Mouse (Mus musculus): ENCODE results near the gene Mpc1. TPM values are rescaled to one million over a fixed set of nuclear protein-coding genes. Genes with fewer than 3 reads are reported as not detected.
"Not testable (repeated sequence)": the region's sequence is repeated elsewhere in the genome, so short reads cannot be mapped to it uniquely, and the experiment has no call there.

Gene Mpc1
- polyA plus RNA-seq, 1 experiment: 42.3 TPM

DNA sequence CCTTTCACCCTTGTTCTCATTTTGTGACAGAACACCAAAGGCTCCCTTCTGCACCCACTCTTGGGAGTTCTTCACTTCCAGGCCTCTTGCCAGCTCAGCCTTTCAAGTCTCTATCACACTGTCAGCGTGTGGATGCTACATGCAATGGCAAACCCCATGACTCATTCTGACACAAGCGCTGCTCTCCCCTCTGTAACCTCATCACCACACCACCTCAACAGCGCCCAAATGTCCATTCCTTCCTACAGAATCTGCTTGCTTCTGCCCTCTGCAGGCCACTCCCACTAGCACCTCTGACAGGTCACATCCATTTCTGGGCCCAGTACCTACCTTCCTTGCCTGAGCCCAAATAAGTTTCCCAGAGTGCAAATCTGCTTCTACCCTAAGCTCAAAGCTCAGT, 23.1 kb downstream of the Mpc1 start:
- TF ChIP-seq POLR2A (IDR thresholded peaks at IDR 0.05; ENCODE audit: control insufficient read depth, low read depth, low read length) (no peak), CTCF (IDR thresholded peaks at IDR 0.05; ENCODE audit: control insufficient read depth, insufficient read depth, insufficient replicate concordance, low read depth, low read length) (no peak)
- Histone ChIP-seq H3K27me3 (ENCODE audit: control insufficient read depth, insufficient read depth, low read length) (no peaks in the 10 kb centered on the region), H3K4me3 (ENCODE audit: control insufficient read depth, low read depth, low read length) (no peak overlapping the region), H3K36me3 (ENCODE audit: control insufficient read depth, insufficient read depth, low read length) (no peaks in the 10 kb centered on the region), H3K4me1 (ENCODE audit: control insufficient read depth, insufficient read depth, low read length) (no peaks in the 10 kb centered on the region), H3K27ac (ENCODE audit: control insufficient read depth, insufficient read depth, low read depth, low read length) (no peak overlapping the region)

DNA sequence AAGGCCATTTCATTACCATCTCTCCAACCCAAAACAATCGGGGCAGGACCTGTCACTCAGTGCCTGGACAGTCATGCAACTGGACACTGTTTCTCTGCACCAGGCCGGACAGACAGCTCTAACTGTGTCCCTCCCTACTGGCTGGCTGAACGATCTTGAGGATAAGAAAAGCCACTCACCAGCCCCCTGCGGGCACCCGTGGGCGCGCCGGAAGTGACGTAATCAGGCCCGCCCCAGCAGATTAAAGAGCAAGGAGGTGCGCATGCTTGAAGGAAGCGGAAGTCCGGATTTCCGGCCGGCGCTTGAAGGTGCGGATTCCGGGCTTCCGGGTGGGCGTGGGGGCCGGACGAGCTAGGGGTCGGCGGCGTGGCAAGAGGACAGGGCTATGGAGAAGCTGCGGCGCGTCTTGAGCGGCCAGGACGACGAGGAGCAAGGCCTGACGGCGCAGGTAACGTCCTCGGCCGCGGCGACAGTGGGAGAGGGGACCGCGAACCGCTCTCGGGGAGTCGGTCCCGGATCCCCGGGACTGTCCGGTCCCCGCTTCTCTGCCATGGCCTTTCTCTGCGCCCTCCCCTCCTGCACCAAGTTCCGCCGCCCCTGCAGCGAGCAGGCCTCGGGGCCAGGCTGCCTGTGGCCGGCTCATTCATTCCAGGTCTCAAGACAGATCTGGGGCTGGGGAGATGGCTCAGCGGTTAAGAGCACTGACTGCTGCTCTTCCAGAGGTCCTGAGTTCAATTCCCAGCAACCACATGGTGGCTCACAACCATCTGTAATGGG, 28.3 kb downstream of the Mpc1 start, which contains the start of gene Sft2d1:
TSS of gene Sft2d1 (plus strand) at position 265 of the 777 bp plus-strand sequence.
- TF ChIP-seq POLR2A (IDR thresholded peaks at IDR 0.05; ENCODE audit: control insufficient read depth, low read depth, low read length): peak; percentile 63
- TF ChIP-seq CTCF (IDR thresholded peaks at IDR 0.05; ENCODE audit: control insufficient read depth, insufficient read depth, insufficient replicate concordance, low read depth, low read length): no peak
- Histone ChIP-seq H3K36me3 (ENCODE audit: control insufficient read depth, insufficient read depth, low read length) (no peaks in the 10 kb centered on the region), H3K27me3 (ENCODE audit: control insufficient read depth, insufficient read depth, low read length) (no peaks in the 10 kb centered on the region), H3K27ac (ENCODE audit: control insufficient read depth, insufficient read depth, low read depth, low read length) (peak within 1 kb of the TSS; percentile 15), H3K4me3 (ENCODE audit: control insufficient read depth, low read depth, low read length) (peak within 1 kb of the TSS; percentile 89), H3K4me1 (ENCODE audit: control insufficient read depth, insufficient read depth, low read length) (no peaks in the 10 kb centered on the region; the same call in 1 of the 2 replicates)

DNA sequence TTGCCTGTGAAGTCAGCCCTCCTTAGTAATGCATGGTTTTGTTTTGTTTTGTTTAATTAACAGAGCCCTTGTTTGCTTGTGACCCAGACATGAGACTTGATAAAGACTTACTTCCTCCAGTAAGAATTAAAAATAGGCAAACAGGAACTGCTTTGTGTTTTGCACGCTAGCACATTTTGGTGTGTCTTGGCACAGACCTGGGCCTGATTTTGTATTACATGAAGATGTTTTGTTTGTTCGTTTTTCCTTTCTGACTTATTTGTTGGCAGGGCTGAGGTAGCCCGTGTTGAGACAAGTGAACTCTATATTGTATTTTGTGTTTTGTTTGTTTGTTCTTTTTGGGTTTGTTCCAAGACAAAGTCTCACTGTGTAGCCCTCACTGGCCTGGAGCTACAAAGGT, 29.0 kb downstream of the Mpc1 start:
- no peaks in the 10 kb centered on the region for H3K27me3 ChIP-seq (ENCODE audit: control insufficient read depth, insufficient read depth, low read length)
- no peak overlapping the region for H3K27ac ChIP-seq (ENCODE audit: control insufficient read depth, insufficient read depth, low read depth, low read length)
- H3K4me1 ChIP-seq (ENCODE audit: control insufficient read depth, insufficient read depth, low read length): no peaks in the 10 kb centered on the region; the same call in 1 of the 2 replicates
- H3K36me3 ChIP-seq (ENCODE audit: control insufficient read depth, insufficient read depth, low read length): no peaks in the 10 kb centered on the region
- TF ChIP-seq POLR2A (IDR thresholded peaks at IDR 0.05; ENCODE audit: control insufficient read depth, low read depth, low read length) (no peak), CTCF (IDR thresholded peaks at IDR 0.05; ENCODE audit: control insufficient read depth, insufficient read depth, insufficient replicate concordance, low read depth, low read length) (no peak)
- H3K4me3 ChIP-seq (ENCODE audit: control insufficient read depth, low read depth, low read length): peak overlapping the region; percentile 25

DNA sequence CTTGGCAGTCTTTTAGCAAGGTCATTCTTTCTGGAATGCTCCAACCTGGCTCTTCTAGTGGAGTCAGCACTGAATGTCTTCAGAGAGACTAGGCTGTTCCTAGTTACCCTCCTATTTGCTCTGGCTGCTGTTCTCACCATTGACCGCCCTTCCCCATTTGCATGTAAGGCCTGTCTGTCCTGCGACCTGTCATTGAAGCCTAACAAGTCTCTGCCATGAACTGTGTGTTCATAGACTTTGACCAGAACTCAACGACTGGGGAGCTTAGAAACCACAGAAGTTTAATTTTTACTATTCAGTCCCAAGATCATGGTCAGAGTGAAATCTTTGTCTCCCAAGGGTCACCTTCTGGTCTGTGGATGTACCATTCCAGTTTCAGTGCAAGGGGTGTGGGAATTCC, 31.3 kb downstream of the Mpc1 start:
- H3K4me1 ChIP-seq (ENCODE audit: control insufficient read depth, insufficient read depth, low read length): no peaks in the 10 kb centered on the region; the same call in 1 of the 2 replicates
- no peak overlapping the region for H3K4me3 ChIP-seq (ENCODE audit: control insufficient read depth, low read depth, low read length)
- no peaks in the 10 kb centered on the region for H3K27me3 ChIP-seq (ENCODE audit: control insufficient read depth, insufficient read depth, low read length)
- no peak for TF ChIP-seq CTCF (IDR thresholded peaks at IDR 0.05; ENCODE audit: control insufficient read depth, insufficient read depth, insufficient replicate concordance, low read depth, low read length)
- no peak for TF ChIP-seq POLR2A (IDR thresholded peaks at IDR 0.05; ENCODE audit: control insufficient read depth, low read depth, low read length)
- no peaks in the 10 kb centered on the region for H3K36me3 ChIP-seq (ENCODE audit: control insufficient read depth, insufficient read depth, low read length)
- no peak overlapping the region for H3K27ac ChIP-seq (ENCODE audit: control insufficient read depth, insufficient read depth, low read depth, low read length)

DNA sequence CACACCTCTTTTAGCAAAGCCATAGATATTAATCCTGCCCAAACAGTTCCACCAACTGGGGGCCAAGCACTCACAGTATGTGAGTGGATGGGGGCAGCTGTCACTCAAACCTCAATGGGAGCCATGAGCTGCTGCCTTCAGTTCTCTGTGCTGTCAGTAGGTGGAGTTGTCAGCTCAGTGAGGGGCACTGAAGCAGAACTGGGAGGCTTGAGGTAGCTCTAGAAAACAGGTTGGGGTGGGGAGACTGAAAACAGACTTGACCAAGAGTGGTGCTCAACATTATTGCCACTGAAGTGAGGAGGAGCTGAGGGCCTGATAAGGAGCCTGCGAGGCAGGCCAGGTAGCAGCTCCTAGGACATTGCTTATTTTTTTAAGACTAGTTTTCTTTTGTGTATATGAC, 33.5 kb downstream of the Mpc1 start:
- Histone ChIP-seq H3K36me3 (ENCODE audit: control insufficient read depth, insufficient read depth, low read length) (no peaks in the 10 kb centered on the region), H3K4me1 (ENCODE audit: control insufficient read depth, insufficient read depth, low read length) (no peaks in the 10 kb centered on the region; the same call in 1 of the 2 replicates), H3K27me3 (ENCODE audit: control insufficient read depth, insufficient read depth, low read length) (no peaks in the 10 kb centered on the region), H3K27ac (ENCODE audit: control insufficient read depth, insufficient read depth, low read depth, low read length) (no peak overlapping the region), H3K4me3 (ENCODE audit: control insufficient read depth, low read depth, low read length) (no peak overlapping the region)
- TF ChIP-seq POLR2A (IDR thresholded peaks at IDR 0.05; ENCODE audit: control insufficient read depth, low read depth, low read length): no peak
- TF ChIP-seq CTCF (IDR thresholded peaks at IDR 0.05; ENCODE audit: control insufficient read depth, insufficient read depth, insufficient replicate concordance, low read depth, low read length): no peak

DNA sequence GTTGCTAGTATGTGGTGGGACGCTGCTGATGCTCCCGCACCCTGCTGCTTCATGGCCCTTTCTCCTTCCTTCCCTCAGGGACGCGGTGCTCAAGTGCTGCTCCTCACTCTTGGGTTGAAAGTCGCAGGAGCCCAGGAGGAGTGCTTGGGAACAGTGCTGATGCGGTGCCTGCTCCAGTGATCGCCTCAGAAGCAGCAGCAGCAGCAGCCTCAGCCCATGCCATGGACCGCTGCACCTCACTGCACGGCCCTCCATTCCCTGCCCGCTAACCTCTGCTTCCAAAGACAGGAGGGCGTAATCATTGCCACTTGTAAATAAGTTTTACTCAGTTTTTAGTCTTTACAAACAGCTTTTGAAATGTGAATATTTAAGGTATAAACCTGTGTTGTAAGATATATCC, 44.2 kb downstream of the Mpc1 start:
- H3K27me3 ChIP-seq (ENCODE audit: control insufficient read depth, insufficient read depth, low read length): not testable (repeated sequence)

DNA sequence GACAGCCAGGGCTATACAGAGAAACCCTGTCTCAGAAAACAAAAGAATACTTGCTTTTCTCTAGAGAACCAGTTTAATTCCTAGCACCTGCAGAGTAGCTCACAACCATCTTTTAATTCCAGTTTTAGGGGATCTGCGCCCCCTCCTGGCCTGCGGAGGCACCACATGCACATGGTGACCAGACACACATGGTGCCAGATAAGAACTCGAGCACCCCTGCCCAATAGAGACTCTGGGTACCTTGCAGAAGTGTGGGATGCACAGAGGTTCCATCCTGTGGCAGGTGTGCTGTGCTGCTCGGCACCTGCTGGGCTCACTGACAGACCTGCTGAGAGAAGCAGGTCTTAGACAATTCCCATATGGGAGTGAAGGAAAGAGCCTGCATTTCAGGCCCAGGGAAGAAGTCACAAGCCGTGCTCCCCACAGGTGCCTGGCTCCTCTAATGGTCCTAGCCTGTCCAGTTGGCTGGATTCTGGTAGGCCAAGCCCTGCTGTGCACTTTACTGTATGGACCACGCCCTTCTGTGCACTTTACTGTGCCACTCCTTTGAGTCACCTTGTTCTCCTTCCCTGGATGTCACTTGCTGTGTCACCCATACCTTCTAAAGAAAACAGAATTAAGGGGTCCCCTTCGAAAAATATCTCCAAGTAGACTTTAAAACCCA, 45.9 kb downstream of the Mpc1 start:
- Histone ChIP-seq H3K4me3 (ENCODE audit: control insufficient read depth, low read depth, low read length) (no peak overlapping the region), H3K4me1 (ENCODE audit: control insufficient read depth, insufficient read depth, low read length) (no peaks in the 10 kb centered on the region), H3K27me3 (ENCODE audit: control insufficient read depth, insufficient read depth, low read length) (no peaks in the 10 kb centered on the region), H3K27ac (ENCODE audit: control insufficient read depth, insufficient read depth, low read depth, low read length) (no peak overlapping the region), H3K36me3 (ENCODE audit: control insufficient read depth, insufficient read depth, low read length) (no peaks in the 10 kb centered on the region; the same call in 1 of the 2 replicates)
- peak; percentile 45; the same call in 1 of the 2 replicates for TF ChIP-seq CTCF (IDR thresholded peaks at IDR 0.05; ENCODE audit: control insufficient read depth, insufficient read depth, insufficient replicate concordance, low read depth, low read length)
- TF ChIP-seq POLR2A (IDR thresholded peaks at IDR 0.05; ENCODE audit: control insufficient read depth, low read depth, low read length): no peak

More for the DNA sequence above, 44.2 kb downstream of the Mpc1 start:
- H3K4me1 ChIP-seq (ENCODE audit: control insufficient read depth, insufficient read depth, low read length); H3K36me3 ChIP-seq (ENCODE audit: control insufficient read depth, insufficient read depth, low read length); H3K27ac ChIP-seq (ENCODE audit: control insufficient read depth, insufficient read depth, low read depth, low read length); H3K4me3 ChIP-seq (ENCODE audit: control insufficient read depth, low read depth, low read length): not testable (repeated sequence)

Measured in testis, adult 2 months (tissue).